Mouse (Mus musculus): ENCODE results near the gene Gm15557.
"Not testable (repeated sequence)": the region's sequence is repeated elsewhere in the genome, so short reads cannot be mapped to it uniquely, and the experiment has no call there.

Gm15557 gene

DNA sequence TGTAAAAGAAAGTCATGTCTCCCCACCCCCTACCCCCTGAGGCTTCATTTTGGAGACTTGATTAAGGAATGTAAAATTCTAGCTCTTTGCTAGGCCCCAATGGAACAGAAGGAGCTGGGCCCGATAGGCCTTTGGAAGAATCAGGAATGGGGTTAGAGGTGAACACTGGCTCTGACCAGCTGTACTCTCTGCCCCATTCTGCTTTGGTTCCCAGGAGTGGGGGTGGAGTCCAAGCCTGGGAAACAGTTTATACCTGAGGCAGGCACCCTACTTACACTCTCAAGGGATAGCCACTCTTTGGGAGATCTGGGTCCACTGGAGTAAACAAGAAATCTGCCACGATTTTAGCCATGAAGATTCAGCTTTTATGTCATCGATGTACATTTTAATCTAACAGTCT is at the start of gene Gm15557:
TSS of gene Gm15557 (plus strand) at position 48 of the 400 bp plus-strand sequence.
- DNase-seq (ENCODE audit: low read depth, low spot score): no peak

DNA sequence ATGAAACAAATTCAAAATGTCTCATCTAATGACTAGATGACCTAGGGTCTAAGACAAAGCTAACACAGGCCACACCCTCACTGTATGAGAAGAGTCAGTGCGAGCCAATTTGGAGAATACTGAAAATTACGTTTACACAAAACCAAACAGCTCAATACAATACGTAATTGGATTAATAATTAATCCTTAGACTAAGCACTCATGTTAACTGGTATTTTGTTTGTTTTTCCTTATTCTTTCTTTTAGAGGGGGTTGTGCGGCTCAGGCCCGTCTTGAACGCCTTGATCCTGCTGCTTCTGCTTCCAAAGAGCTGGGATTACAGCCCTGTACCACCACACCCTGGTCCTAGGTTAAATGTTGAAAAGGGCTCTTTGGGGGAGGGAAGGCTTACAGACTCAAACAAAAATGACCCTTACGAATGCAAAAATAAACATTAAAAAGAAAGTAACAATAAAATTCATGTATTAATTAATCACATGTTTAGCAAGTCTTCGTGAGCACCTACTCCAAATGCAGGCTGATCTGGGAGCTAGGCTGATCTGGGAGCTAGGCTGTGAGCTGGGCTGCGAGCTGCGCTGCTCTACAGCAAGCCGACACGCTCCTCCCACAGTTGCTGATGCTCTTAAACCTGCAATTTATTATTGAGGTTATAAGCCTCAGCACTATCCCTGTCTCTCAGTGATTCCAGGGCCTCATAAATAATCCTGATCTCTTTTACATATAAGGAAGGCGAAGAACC is 46.1 kb upstream of the Gm15557 start:
- no peak for DNase-seq (ENCODE audit: low read depth, low spot score)

DNA sequence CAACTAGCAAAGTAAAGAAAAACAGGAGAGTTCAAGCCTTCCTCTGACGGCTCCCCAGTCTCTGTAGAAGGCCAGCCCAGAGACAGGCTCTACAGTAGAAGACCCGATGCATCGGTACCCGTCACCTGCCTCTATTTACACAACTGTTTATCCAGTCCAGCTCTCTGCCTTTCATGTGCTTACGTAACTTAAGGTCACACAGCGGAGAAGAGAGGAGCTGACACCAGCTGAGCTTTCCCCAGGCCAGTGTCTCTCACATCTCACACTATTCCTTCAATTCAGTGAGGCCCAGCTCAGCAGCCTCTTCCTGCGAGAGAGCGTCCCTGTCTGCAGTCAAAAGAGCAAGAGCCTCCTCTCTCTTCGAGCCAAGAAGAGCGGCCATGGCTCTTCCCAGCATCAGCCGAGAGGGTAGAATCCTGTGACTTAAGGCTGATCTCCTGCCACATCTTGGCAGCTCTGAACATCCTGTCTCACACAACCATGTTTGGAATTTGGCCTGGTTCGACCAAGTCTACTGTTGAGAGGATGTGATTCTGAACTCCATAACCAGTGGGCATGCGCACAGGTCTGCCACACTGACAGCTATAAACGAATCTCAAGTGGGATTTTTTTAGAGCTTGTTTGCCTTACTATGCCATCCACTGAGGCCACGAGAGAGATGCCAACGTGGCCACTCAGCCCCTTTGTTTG is 45.3 kb upstream of the Gm15557 start:
- DNase-seq (ENCODE audit: low read depth, low spot score): no peak

DNA sequence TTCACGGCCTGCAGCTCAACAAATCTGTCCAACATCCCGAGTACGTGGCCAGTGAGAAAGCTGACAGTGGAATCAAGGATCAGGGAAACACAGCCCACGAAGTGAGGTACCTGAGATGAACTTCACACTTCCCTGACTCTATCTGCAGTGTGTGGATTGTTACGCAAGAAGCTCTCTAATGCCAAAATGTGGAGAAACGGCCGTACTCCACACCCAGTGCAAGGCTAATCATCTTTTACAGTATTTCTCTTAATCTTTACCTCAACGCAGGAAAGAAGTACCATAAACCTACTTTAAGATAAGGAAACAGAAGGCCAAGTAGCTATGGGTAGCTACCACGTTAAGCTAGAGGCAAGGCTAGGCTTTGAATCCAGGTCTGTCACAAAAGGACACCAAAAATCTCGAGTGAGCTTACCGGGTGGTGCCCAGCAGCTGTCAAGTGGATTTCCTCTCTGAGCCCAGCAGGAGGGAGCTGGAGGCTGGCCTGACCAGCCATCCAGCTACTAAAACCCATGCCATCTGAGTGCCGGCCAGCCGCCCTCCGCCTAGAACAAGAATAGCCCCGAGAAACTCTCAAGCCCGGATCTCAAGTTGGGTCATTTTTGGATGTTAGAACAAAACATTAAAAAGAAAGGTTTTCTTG is 37.4 kb upstream of the Gm15557 start:
- no peak for DNase-seq (ENCODE audit: low read depth, low spot score)

DNA sequence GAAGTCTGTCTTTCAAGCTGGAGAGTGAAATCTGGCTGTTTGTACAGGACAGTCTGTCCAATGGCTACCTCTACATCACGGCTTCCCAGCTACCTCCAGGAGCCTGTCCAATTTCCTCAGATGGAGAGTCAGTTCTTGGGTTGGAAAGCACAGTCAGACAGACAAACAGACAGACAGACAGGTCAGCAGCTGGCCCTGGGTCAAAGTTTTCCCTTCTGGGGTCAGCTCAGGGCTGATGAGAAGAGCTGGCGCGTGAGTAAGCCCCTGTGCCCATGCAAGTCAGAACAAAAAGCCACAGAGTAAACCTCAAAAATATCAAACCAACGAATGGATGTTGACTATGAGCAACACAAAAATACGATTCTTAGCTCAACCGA is 36.9 kb upstream of the Gm15557 start:
- no peak for DNase-seq (ENCODE audit: low read depth, low spot score)

DNA sequence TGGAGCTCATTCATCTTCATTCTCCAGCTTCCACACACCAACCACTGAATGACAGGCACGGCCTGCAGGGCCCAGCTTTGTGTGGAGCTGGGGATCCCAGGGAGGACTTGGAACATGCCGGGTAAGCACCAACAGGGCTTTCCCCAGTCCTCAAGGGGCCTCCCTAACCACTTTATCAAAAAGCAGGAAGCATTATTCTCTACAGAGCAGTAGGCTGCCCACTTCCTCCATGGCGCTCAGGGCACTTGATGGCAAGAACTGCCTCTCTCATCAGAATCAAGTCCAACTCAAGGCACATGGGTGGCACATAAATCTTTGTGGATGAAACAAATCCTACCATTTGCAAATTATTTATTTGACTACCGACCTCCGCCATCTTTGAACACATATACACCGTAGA is 25.8 kb upstream of the Gm15557 start:
- no peak for DNase-seq (ENCODE audit: low read depth, low spot score)

DNA sequence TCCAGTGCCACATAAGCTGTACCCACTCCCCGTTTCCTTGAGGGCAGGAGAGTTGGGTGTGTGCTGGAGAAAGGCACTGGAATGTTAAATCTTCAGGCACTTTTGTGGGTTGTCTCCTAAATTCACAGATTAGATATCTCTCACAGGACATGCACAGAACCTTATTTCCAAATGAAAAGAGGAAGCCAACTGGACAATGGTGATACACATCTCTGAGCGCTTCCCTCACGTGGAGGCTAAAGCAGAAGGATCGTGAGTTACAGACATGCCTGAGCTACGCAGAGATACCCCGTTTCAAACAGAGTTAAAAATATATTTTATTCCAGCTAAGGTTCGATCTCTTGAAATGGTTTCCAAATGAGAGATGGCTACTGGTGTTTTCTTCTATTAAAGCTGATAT is 17.4 kb upstream of the Gm15557 start:
- no peak for DNase-seq (ENCODE audit: low read depth, low spot score)

DNA sequence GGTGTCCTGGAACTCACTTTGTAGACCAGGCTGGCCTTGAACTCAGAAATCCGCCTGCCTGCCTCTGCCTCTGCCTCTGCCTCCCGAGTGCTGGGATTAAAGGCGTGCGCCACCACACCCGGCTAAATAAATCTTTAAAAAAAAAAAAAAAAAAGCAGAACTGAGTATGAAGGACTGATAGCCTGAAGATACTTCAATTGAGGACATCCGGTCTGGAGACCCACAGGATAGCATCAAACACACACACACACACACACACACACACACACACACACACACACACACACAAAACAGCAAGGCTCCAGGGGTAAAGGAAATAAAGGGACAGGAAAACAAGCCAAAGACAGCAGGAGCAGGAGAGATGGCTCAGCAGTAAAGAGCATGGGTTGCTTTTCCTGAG is 15.3 kb upstream of the Gm15557 start:
- not testable (repeated sequence) for DNase-seq (ENCODE audit: low read depth, low spot score)

DNA sequence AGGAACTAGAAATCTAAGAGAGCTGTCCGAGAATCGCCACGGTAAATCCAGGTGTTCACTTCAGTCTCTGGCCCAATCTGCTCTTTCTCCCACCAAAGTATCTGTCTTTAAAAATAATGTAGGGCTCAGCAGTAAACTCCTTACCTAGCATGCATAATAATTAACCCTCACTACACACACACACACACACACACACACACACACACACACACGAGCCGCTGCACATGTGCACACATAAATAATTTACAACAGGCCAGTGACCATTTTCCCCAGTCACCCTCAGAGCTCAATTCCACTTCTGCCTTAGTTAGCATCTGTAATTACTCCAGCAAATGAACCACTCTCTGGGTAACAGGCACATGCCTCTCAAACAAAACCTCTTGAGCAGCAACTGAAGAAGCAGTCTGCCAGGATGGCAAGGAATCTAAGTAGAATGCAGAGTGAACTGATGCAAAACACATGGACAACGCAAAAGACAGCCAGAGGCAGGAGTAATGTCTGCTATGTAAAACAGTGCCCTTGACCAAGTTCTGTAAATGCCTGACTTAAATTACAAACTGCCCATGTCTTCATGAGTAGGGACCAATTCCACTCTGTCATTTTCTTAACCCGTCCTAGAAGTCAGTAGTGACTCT is 11.7 kb upstream of the Gm15557 start:
- DNase-seq (ENCODE audit: low read depth, low spot score): peak; percentile 58

DNA sequence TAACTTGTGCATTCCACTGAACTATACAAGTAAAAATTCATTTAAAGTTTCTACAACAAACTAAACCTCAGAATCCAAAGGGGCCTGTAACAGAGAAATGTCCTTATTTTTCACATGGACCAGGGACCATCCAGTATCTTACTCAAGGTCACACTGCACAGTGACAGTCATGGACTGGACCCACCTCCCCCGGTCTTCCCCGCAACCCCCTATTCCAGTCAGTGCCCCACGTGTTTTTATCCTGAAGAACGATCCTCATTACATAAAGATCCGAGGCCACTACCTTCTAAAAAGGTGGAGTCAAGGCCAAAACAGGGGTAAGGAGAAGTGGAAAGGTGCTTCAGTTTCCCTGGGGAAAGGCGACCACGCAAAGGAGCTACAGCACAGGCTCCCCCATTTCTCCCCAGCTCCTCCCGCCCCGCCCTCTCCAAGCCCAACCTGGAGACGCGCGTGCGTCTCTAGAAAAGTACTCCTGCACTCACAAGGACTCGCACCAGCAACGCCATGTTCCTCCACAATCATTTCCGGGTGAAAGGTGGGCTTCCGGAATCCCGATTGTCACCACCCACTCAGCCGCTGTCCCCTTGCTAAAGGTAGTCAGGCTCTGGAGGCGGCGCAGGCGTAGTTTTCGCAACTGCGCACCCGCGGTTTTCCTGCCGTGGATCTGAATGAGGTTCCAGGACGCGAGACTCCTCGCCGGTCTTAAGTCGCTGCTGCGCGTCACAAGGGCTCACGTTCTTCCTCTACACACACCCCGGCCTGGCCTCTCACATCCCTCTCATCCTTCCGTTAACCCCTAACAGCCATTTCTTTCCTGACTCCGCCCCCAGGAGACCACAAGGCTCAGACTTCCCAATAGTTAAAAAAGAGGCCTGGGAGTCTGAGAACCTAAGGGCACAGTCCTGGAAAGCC is 10.7 kb upstream of the Gm15557 start, which contains the start of gene Uqcc1:
TSS of gene Uqcc1 (minus strand) at position 780 of the 912 bp plus-strand sequence.
- DNase-seq (ENCODE audit: low read depth, low spot score): peak; percentile 99

DNA sequence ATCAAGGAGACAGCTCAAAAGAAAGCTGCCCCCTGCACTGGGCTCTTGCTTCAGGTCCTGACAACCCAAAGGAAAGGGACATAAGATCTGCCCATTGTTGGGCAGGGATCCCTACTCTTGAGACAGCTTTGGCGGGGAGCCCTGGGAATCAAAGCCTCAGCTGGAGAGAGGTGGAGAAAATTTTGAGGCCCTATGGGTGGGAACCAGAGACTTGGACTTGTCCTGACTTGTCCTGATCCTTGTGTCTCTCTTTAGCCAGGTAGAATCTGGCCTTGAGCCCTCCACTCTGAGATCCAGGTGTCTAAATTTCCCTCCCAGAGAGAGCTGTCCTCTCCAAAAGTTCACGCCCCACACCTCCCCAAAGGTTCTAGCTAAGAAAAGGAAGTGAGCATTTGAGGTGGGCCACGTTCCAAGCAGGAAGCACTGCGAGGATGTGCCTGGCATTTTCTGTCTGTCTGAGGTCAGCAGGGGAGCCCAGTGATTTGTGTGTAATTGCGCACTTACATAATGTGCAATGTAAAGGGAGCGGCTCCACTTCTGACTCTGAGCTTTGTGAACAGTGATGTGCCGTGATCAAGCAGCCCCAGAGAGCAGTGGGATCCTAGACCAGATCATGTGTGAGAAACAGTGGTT is 515 bp upstream of the Gm15557 start:
- DNase-seq (ENCODE audit: low read depth, low spot score): no peak

DNA sequence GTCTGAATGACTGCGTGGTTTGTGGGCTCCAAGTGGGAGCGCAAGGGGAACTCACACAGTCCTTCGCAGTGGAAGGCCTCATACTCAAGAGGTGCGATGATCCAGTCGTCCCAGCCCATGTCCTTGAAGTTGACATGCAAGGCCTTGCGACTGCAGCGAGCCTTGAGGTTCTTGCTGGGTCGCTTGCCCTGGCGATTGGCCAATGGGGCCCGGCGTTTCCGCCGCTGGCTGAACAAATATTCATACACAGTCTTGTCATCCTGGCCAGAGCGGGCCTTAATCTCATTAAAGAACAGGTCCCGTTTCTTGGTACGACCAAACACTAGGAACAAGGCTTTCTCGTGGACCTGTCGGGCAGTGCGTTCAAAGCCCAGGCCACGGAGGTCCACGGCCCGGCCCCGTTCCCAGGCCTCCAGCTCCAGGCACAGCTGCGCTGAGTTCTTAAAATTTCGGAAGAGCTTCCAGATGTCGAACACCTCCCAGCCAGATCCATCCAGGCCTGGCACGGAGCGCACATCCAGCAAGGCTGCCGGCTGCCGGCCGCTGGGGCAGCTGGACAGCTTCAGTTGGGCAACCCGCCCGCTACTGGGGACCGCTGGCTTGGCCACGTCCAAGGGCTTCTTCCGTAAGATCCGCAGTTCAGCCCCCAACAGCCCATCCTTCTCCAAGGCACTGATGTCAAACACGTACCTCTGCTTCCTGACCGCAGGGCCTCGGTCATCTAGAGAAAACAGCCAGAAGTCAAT is 1.3 kb downstream of the Gm15557 start:
- no peak for DNase-seq (ENCODE audit: low read depth, low spot score)

DNA sequence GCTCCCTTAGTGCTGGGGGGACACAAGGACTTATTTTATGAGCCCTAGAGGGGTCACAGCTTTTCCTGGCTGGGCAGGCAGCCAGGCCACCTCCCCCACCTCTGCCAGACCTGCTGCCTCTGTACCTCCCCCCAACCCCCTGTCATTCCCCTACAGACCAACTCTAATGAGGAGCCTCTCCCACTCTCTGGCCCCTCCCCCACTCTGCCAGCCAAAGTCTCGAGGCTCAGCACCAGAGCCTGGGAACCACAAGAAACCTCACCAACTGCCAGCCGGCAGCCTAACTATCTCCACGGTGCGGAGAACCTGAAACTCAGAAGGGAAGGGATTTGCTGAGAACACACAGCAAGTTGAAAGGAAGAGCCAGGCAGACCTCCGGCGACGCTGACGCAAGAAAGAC is 2.9 kb downstream of the Gm15557 start:
- no peak for DNase-seq (ENCODE audit: low read depth, low spot score)

DNA sequence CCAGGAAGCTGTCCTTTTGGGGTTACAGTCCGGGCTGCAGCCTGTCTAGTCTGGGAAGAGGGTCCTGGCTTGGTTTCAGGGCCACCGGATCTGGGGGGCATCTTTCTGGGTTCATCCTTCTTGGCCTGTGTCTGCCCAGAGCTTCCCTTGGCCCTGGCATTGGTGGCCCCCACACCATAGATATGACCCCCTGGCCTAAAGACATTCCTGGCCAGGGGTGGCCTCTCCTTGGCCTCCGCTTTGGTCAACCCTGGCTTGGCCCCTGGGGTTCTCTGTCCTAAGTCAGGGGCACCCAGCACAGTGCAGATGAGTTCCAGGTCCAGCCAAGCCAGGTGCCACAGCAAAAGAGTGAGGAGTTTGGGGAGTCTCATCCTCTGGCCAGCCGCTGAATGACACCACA is 4.2 kb downstream of the Gm15557 start:
- no peak for DNase-seq (ENCODE audit: low read depth, low spot score)

DNA sequence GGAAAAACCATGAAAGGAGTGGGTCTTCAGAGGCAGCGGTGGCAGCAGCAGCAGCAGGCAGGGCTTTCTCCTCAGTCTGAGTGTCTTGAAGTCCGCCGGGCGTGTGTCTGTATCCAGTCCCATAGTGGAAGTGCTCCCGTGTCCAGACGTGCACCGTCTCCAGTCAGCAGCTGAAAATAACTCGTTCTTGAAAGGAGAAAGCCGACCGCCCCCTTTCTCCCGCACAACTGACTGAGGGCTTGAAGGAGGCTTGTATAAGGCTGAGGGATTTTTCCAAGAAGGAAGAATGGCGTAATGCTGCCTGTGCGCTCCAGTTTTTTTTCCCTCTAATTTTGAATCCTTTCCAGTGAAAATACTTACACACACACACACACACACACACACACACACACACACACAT is 4.6 kb downstream of the Gm15557 start, which contains the start of gene Gdf5:
TSS of gene Gdf5 (minus strand) at position 244 of the 400 bp plus-strand sequence.
- no peak for DNase-seq (ENCODE audit: low read depth, low spot score)

DNA sequence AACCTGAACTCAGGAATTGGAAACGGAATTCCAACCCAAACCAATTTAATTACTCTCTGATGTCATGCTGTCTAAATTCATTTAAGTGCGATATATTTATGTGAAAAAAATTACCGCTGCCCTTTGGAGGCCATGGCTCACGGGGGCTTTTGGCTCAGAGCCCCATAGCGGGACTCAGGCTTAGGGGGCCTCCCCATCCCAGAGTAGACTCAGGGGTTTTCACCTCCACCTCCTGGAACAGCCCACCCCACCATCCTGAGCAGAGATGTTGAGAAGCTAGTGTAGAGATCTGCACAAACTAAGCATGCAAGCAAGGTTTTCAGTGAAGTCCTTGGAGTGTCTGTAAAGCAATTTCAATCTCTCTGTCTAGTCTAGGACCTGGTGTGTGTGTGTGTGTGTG is 5.1 kb downstream of the Gm15557 start:
- no peak for DNase-seq (ENCODE audit: low read depth, low spot score)

DNA sequence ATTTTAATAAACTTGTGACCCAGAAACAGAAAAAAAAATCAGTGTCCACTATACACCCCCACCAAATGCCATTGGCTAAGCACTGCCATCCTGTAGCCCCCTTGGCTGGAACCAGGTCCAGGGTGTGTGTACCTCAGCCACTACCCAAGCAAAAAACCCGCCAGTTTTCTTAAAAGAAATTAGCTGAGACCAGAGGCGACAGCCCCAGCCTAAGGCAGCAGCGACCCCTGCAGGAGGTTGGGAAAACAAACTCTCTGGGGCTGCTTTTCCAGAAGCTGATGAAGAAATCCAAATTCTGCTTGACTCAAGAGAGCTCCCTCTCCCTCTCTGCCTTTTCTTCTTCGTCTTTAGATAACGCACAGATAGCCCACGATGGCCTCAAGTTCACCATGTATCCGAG is 5.5 kb downstream of the Gm15557 start:
- DNase-seq (ENCODE audit: low read depth, low spot score): no peak

DNA sequence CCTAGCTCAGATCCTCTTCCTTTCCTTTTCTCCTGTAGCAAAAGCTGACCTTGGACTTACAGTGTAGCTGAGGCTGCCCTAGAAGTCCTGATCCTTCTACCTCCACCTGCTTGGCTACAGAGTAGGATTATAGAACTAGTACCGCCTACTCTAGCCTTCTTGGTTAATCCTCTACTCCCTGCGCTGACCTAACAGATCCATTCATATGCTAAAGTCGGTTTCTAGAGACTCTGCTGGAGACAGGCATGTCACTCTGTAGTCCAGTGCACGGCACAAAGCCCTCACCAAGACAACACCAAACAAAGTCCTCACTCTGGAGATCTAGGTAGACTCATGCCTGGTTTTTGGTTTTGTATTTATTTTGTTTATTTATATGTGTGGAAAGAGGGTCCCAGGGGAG is 6.0 kb downstream of the Gm15557 start:
- DNase-seq (ENCODE audit: low read depth, low spot score): peak; percentile 97

DNA sequence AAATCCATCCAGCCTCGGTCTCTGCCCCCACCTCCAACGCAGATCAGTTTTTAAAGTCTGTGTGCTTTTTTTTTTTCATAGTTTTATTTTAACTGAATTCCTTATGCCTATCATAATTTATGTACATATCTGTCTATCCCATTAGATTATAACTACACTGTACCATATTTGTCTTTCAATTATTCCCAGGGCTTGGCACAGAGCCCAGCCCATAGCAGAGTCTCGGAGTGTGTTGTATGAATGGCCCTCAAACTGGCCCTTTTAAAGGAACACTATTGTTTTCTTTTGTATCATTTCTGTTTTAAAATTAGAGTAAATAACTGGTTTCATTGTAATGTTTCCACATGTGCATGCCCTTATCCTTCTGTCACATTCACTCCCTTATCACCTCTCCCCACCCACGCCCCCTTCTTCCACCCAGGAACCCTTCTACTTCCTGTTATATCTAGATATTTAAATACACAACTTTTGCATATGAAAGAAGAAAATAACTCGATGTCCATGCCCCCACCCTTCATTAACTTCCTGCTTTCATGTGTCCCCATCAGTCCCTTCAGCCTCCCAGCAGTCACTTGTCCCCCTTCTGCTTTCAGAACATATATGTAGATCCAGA is 7.0 kb downstream of the Gm15557 start:
- no peak for DNase-seq (ENCODE audit: low read depth, low spot score)

DNA sequence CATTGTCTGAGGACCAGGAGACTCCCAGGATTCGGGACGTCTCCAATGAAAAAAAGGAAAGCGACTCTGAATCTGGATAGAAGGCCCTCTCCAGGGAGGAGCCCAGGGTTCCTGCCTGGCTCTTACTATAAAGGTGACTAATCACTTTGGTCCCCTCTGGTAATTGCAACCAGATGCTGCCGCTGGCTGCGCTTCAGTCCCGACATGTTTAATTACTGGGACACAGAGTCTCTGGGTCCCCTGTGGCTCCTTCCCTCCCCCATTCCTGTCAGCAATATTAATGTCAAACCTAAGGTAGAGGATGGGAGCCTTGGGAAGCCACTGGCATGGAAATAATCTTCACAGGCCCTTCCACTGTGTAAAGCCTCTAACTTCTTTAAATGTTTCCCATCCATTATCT is 8.8 kb downstream of the Gm15557 start:
- no peak for DNase-seq (ENCODE audit: low read depth, low spot score)

Data from R1 (cell line).